Mouse (Mus musculus): Measurements from ENCODE around the gene Ski. TPM values are rescaled to one million over a fixed set of nuclear protein-coding genes. Genes with fewer than 3 reads are reported as not detected.

Gene Ski
- polyA plus RNA-seq, 1 experiment from 2014 or later, result 11.3 TPM

- 0 out of 2 replicates have a peak, but pooled peaks have one; percentile 2 for ATAC-seq
- Histone ChIP-seq H3K4me1 (peaks cover 20% of the 10 kb centered on the region), H3K9ac (peak overlapping the region; percentile 70), H3K9me3 (replicated peaks) (no peaks in the 10 kb centered on the region), H3K27ac (no peak overlapping the region), H3K36me3 (ENCODE audit: poor library complexity, severe bottlenecking) (peaks cover 20% of the 10 kb centered on the region), H3K4me3 (peak overlapping the region; percentile 43), H3K4me2 (peak overlapping the region; percentile 83), H3K27me3 (peaks cover 19% of the 10 kb centered on the region)
- WGBS, result 54% methylated on average over 12 of the region's 12 CpGs
Observed at GRCm38 (mm10) chr4:155151221-155151788, 71.1 kb downstream of the Ski start.

GRCm38 (mm10) chr4:155150276-155151113 is 71.9 kb downstream of the Ski start:
- H3K4me1 ChIP-seq, result peaks cover 20% of the 10 kb centered on the region
- H3K27me3 ChIP-seq, result peaks cover 19% of the 10 kb centered on the region
- peak overlapping the region; percentile 70 for H3K9ac ChIP-seq
- peaks cover 12% of the 10 kb centered on the region for H3K36me3 ChIP-seq (ENCODE audit: poor library complexity, severe bottlenecking)
- H3K4me2 ChIP-seq, result peak overlapping the region; percentile 83
- H3K4me3 ChIP-seq, result peak overlapping the region; percentile 43
- H3K9me3 ChIP-seq (replicated peaks), result no peaks in the 10 kb centered on the region
- 0 out of 2 replicates have a peak overlapping the region, but pooled peaks have one; percentile 17 for H3K27ac ChIP-seq
- peak; percentile 80 for ATAC-seq
- WGBS, result 6% methylated on average over 69 of the region's 73 CpGs

- 82% methylated on average over 6 of the region's 6 CpGs for WGBS
- peaks cover 8% of the 10 kb centered on the region for H3K36me3 ChIP-seq (ENCODE audit: poor library complexity, severe bottlenecking)
- H3K4me2 ChIP-seq, result peak overlapping the region; percentile 83; the same call in 1 of the 2 replicates
- H3K27ac ChIP-seq, result no peak overlapping the region
- H3K9ac ChIP-seq, result 0 out of 2 replicates have a peak overlapping the region, but pooled peaks have one; percentile 70
- H3K4me3 ChIP-seq, result no peak overlapping the region
- H3K9me3 ChIP-seq (replicated peaks), result no peaks in the 10 kb centered on the region
- peaks cover 19% of the 10 kb centered on the region for H3K27me3 ChIP-seq
- no peak for ATAC-seq
- peaks cover 25% of the 10 kb centered on the region for H3K4me1 ChIP-seq
Observed at GRCm38 (mm10) chr4:155149941-155150275, 72.5 kb downstream of the Ski start.

- Histone ChIP-seq H3K27me3 (peaks cover 19% of the 10 kb centered on the region), H3K4me2 (no peak overlapping the region), H3K9me3 (replicated peaks) (no peaks in the 10 kb centered on the region), H3K27ac (no peak overlapping the region), H3K4me1 (peaks cover 33% of the 10 kb centered on the region), H3K9ac (peak overlapping the region; percentile 16; the same call in 1 of the 2 replicates), H3K4me3 (no peak overlapping the region), H3K36me3 (ENCODE audit: poor library complexity, severe bottlenecking) (peaks cover 6% of the 10 kb centered on the region)
- ATAC-seq, result no peak
- 84% methylated on average over 8 of the region's 8 CpGs for WGBS
Observed at GRCm38 (mm10) chr4:155148910-155149698, 73.3 kb downstream of the Ski start.

- H3K36me3 ChIP-seq (ENCODE audit: poor library complexity, severe bottlenecking), result peaks cover 1% of the 10 kb centered on the region; the same call in 1 of the 2 replicates
- no peak overlapping the region for H3K4me2 ChIP-seq
- H3K9me3 ChIP-seq (replicated peaks), result no peaks in the 10 kb centered on the region
- H3K4me1 ChIP-seq, result peaks cover 40% of the 10 kb centered on the region
- H3K4me3 ChIP-seq, result no peak overlapping the region
- H3K9ac ChIP-seq, result no peak overlapping the region
- no peak for ATAC-seq
- no peak overlapping the region for H3K27ac ChIP-seq
- WGBS, result 91% methylated on average over 4 of the region's 4 CpGs
- H3K27me3 ChIP-seq, result peaks cover 19% of the 10 kb centered on the region
Observed at GRCm38 (mm10) chr4:155148453-155148852, 73.9 kb downstream of the Ski start.

- Histone ChIP-seq H3K4me3 (no peak overlapping the region), H3K9me3 (replicated peaks) (no peaks in the 10 kb centered on the region), H3K27ac (no peak overlapping the region), H3K27me3 (peaks cover 12% of the 10 kb centered on the region), H3K4me1 (peaks cover 39% of the 10 kb centered on the region), H3K9ac (no peak overlapping the region), H3K4me2 (no peak overlapping the region), H3K36me3 (ENCODE audit: poor library complexity, severe bottlenecking) (no peaks in the 10 kb centered on the region)
- ATAC-seq, result no peak
- WGBS, result 69% methylated on average over 14 of the region's 14 CpGs
Observed at GRCm38 (mm10) chr4:155146107-155146823, 76.1 kb downstream of the Ski start.

- peaks cover 9% of the 10 kb centered on the region for H3K27me3 ChIP-seq
- no peak overlapping the region for H3K4me3 ChIP-seq
- H3K36me3 ChIP-seq (ENCODE audit: poor library complexity, severe bottlenecking), result no peaks in the 10 kb centered on the region
- 39% methylated on average over 4 of the region's 4 CpGs for WGBS
- peaks cover 26% of the 10 kb centered on the region for H3K4me1 ChIP-seq
- H3K27ac ChIP-seq, result peak overlapping the region; percentile 87
- H3K4me2 ChIP-seq, result no peak overlapping the region
- no peaks in the 10 kb centered on the region for H3K9me3 ChIP-seq (replicated peaks)
- H3K9ac ChIP-seq, result no peak overlapping the region
- no peak for ATAC-seq
Observed at GRCm38 (mm10) chr4:155144548-155145180, 77.7 kb downstream of the Ski start.

GRCm38 (mm10) chr4:155143871-155144502 is 78.4 kb downstream of the Ski start:
- H3K4me1 ChIP-seq, result peaks cover 26% of the 10 kb centered on the region
- no peak overlapping the region for H3K4me3 ChIP-seq
- peaks cover 6% of the 10 kb centered on the region for H3K27me3 ChIP-seq
- 27% methylated on average over 12 of the region's 12 CpGs for WGBS
- H3K9ac ChIP-seq, result peak overlapping the region; percentile 40
- H3K36me3 ChIP-seq (ENCODE audit: poor library complexity, severe bottlenecking), result no peaks in the 10 kb centered on the region
- H3K9me3 ChIP-seq (replicated peaks), result no peaks in the 10 kb centered on the region
- peak overlapping the region; percentile 87 for H3K27ac ChIP-seq
- H3K4me2 ChIP-seq, result peak overlapping the region; percentile 15; the same call in 1 of the 2 replicates
- peak; percentile 80 for ATAC-seq

- no peaks in the 10 kb centered on the region for H3K36me3 ChIP-seq (ENCODE audit: poor library complexity, severe bottlenecking)
- no peak overlapping the region; the same call in 1 of the 2 replicates for H3K4me2 ChIP-seq
- peak overlapping the region; percentile 87 for H3K27ac ChIP-seq
- H3K9me3 ChIP-seq (replicated peaks), result no peaks in the 10 kb centered on the region
- H3K9ac ChIP-seq, result peak overlapping the region; percentile 40
- WGBS, result 58% methylated on average over 2 of the region's 2 CpGs
- peaks cover 26% of the 10 kb centered on the region for H3K4me1 ChIP-seq
- no peak for ATAC-seq
- peaks cover under 1% of the 10 kb centered on the region; the same call in 1 of the 2 replicates for H3K27me3 ChIP-seq
- no peak overlapping the region for H3K4me3 ChIP-seq
Observed at GRCm38 (mm10) chr4:155143411-155143810, 79.0 kb downstream of the Ski start.

GRCm38 (mm10) chr4:155142836-155143235 is 79.6 kb downstream of the Ski start:
- Histone ChIP-seq H3K4me1 (peaks cover 26% of the 10 kb centered on the region), H3K9me3 (replicated peaks) (no peaks in the 10 kb centered on the region), H3K27ac (no peak overlapping the region), H3K4me2 (no peak overlapping the region), H3K4me3 (no peak overlapping the region), H3K9ac (no peak overlapping the region), H3K36me3 (ENCODE audit: poor library complexity, severe bottlenecking) (no peaks in the 10 kb centered on the region), H3K27me3 (no peaks in the 10 kb centered on the region)
- no peak for ATAC-seq
- 89% methylated on average over 5 of the region's 5 CpGs for WGBS
